Mouse (Mus musculus) embryonic facial prominence, embryonic 14.5 days (tissue): ENCODE measurements around the gene Gpr3. TPM values are rescaled to one million over a fixed set of nuclear protein-coding genes. Genes with fewer than 3 reads are reported as not detected.

Experiments used
- ATAC-seq: fragments of 200-750 bp; cut with Nextera tagmentation; 2 replicates; pipeline ENCODE4 v1.8.0; 2017; ENCODE audit warnings: low read depth, moderate number of reproducible peaks, moderate TSS enrichment
- DNase-seq: peaks from one replicate; pipeline ENCODE4 v3.0.0-alpha.2; 2015; ENCODE audit warnings: low spot score
- H3K27ac ChIP-seq: fragments of 300-500 bp; sonication (generic); replicated peaks from 2 replicates; pipeline ENCODE4 v1.5.1; 2014; ENCODE audit warnings: low read depth, mild to moderate bottlenecking, low read length, moderate library complexity
- H3K27me3 ChIP-seq: fragments of 300-500 bp; sonication (generic); replicated peaks from 2 replicates; pipeline ENCODE4 v1.6.1; 2014; ENCODE audit warnings: low read length; ENCODE audit not compliant: control insufficient read depth, insufficient read depth
- H3K36me3 ChIP-seq: fragments of 300-500 bp; sonication (generic); 2 replicates; pipeline ENCODE4 v1.6.1; 2014; ENCODE audit warnings: low read length, mixed read lengths; ENCODE audit not compliant: control insufficient read depth, insufficient read depth
- H3K4me1 ChIP-seq: fragments of 300-500 bp; sonication (generic); 2 replicates; pipeline ENCODE4 v1.6.1; 2014; ENCODE audit warnings: antibody characterized with exemption, low read length; ENCODE audit not compliant: control insufficient read depth, insufficient read depth
- H3K4me2 ChIP-seq: fragments of 300-500 bp; sonication (generic); 2 replicates; pipeline ENCODE4 v1.6.1; 2014; ENCODE audit warnings: low read depth, mild to moderate bottlenecking, low read length, moderate library complexity, mixed read lengths
- H3K4me3 ChIP-seq: fragments of 300-500 bp; sonication (generic); 2 replicates; pipeline ENCODE4 v1.5.1; 2014; ENCODE audit warnings: low read depth, mild to moderate bottlenecking, low read length
- H3K9ac ChIP-seq: fragments of 300-500 bp; sonication (generic); 2 replicates; pipeline ENCODE4 v1.6.1; 2014; ENCODE audit warnings: low read depth, mild to moderate bottlenecking, low read length, moderate library complexity, mixed read lengths
- H3K9me3 ChIP-seq: fragments of 300-500 bp; sonication (generic); 2 replicates; pipeline ENCODE4 v1.6.1; 2016; ENCODE audit warnings: low read length; ENCODE audit not compliant: control insufficient read depth
- WGBS: fragments of 180-500 bp; shearing (Covaris S2); extraction: QIAGEN DNeasy Blood & Tissue Kit; methylation state at CpG from one replicate; pipeline ENCODE4 v1.1.7; 2014; 5-methylcytosine and 5-hydroxymethylcytosine counted together
- polyA plus RNA-seq: library from polyadenylated mRNA; unstranded; fragments of >200 nt; fragmentation: Nextera tagmentation; extraction: Ambion mirVana; gene quantifications from 2 replicates; pipeline ENCODE4 v1.2.1, GENCODE M21; 2014

The Gpr3 gene
- polyA plus RNA-seq, 1 experiment from 2014 or later = 0.19 TPM

- H3K27ac ChIP-seq = peak overlapping the region; percentile 80
- peak overlapping the region; percentile 37 for H3K9ac ChIP-seq
- no peaks in the 10 kb centered on the region for H3K27me3 ChIP-seq
- H3K4me3 ChIP-seq = no peak overlapping the region
- ATAC-seq (0 out of 2 replicates have a peak, but pooled peaks have one; percentile 0), DNase-seq (peak; percentile 74)
- peaks cover 50% of the 10 kb centered on the region for H3K4me1 ChIP-seq
- 35% methylated on average over 18 of the region's 21 CpGs for WGBS
- peaks cover 19% of the 10 kb centered on the region for H3K36me3 ChIP-seq
- H3K4me2 ChIP-seq = peak overlapping the region; percentile 32
- H3K9me3 ChIP-seq = no peaks in the 10 kb centered on the region
These were observed 12.0 kb downstream of the Gpr3 start for GRCm38 (mm10) chr4:133200343-133200742.

GRCm38 (mm10) chr4:133199743-133200142, 12.6 kb downstream of the Gpr3 start:
- peak overlapping the region; percentile 32 for H3K4me2 ChIP-seq
- H3K27ac ChIP-seq = peak overlapping the region; percentile 80
- peaks cover 50% of the 10 kb centered on the region for H3K4me1 ChIP-seq
- peaks cover 25% of the 10 kb centered on the region for H3K36me3 ChIP-seq
- no peaks in the 10 kb centered on the region for H3K27me3 ChIP-seq
- no peaks in the 10 kb centered on the region for H3K9me3 ChIP-seq
- 50% methylated on average over 6 of the region's 6 CpGs for WGBS
- H3K9ac ChIP-seq = 0 out of 2 replicates have a peak overlapping the region, but pooled peaks have one; percentile 37
- ATAC-seq = no peak
- no peak for DNase-seq
- H3K4me3 ChIP-seq = no peak overlapping the region

GRCm38 (mm10) chr4:133198337-133199180, 13.8 kb downstream of the Gpr3 start:
- peaks cover 50% of the 10 kb centered on the region for H3K4me1 ChIP-seq

DNA sequence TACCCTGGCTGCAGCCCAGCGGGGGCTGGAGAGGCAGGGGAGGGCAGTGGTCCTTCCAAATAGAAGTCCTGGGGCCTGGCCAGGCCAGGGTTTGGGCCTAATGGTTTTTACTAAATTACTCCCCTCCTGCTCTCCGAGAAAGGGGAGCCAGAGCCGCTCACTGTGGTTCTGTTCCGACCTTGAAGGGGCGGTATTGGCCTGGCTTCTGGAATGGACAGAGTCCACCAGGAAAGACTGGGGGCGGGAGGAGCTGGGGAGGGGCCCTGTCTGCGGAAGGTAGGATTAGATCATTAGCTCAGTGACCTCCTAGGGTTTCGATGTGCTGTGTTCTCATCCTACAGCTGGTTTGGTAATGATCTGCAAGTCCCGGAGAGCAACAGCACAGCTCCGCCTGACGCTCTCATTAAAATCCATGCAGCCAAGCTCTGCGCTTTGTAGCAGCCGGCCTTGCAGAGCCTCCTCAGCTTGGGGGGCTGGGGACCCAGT, 14.5 kb downstream of the Gpr3 start:
- 0 out of 2 replicates have a peak overlapping the region, but pooled peaks have one; percentile 0 for H3K9ac ChIP-seq
- no peaks in the 10 kb centered on the region for H3K27me3 ChIP-seq
- DNase-seq (peak; percentile 82), ATAC-seq (peak; percentile 32; the same call in 1 of the 2 replicates)
- H3K4me1 ChIP-seq = peaks cover 50% of the 10 kb centered on the region
- H3K4me3 ChIP-seq = no peak overlapping the region
- peak overlapping the region; percentile 77 for H3K27ac ChIP-seq
- WGBS = 19% methylated on average over 13 of the region's 13 CpGs
- peaks cover 44% of the 10 kb centered on the region for H3K36me3 ChIP-seq
- no peaks in the 10 kb centered on the region for H3K9me3 ChIP-seq
- no peak overlapping the region for H3K4me2 ChIP-seq

More at GRCm38 (mm10) chr4:133198337-133199180, 13.8 kb downstream of the Gpr3 start:
- no peak overlapping the region for H3K4me3 ChIP-seq
- H3K9me3 ChIP-seq = no peaks in the 10 kb centered on the region
- 27% methylated on average over 18 of the region's 19 CpGs for WGBS
- H3K36me3 ChIP-seq = peaks cover 37% of the 10 kb centered on the region
- H3K27me3 ChIP-seq = no peaks in the 10 kb centered on the region
- H3K27ac ChIP-seq = peak overlapping the region; percentile 77
- ATAC-seq (no peak), DNase-seq (peak; percentile 64)
- H3K4me2 ChIP-seq = no peak overlapping the region
- no peak overlapping the region for H3K9ac ChIP-seq

DNA sequence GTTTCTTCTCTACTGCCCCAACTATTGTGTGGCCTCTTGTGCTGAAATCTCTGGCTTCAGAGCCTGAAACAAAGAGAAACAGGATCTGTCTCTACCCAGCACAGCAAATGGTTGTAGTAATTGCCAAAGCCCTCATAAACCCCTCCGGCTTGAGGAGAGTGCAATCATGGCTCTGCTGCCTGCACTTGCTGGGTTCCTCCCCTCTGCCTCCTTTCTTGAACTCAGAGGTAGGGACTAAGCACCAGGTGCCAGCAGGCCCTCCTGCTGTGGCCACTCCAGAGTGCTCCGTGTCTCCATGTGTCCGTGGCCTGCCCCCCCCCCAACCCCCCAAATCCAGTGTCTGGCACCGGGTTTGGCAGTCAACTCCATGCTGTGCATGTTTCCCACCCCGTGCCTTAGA, 15.0 kb downstream of the Gpr3 start:
- Histone ChIP-seq H3K9me3 (no peaks in the 10 kb centered on the region), H3K4me3 (no peak overlapping the region), H3K27ac (peak overlapping the region; percentile 77), H3K4me2 (no peak overlapping the region), H3K9ac (0 out of 2 replicates have a peak overlapping the region, but pooled peaks have one; percentile 0), H3K36me3 (peaks cover 49% of the 10 kb centered on the region), H3K4me1 (peaks cover 50% of the 10 kb centered on the region), H3K27me3 (no peaks in the 10 kb centered on the region)
- peak; percentile 67 for DNase-seq
- ATAC-seq = peak; percentile 5; the same call in 1 of the 2 replicates
- 25% methylated on average over 5 of the region's 5 CpGs for WGBS

DNA sequence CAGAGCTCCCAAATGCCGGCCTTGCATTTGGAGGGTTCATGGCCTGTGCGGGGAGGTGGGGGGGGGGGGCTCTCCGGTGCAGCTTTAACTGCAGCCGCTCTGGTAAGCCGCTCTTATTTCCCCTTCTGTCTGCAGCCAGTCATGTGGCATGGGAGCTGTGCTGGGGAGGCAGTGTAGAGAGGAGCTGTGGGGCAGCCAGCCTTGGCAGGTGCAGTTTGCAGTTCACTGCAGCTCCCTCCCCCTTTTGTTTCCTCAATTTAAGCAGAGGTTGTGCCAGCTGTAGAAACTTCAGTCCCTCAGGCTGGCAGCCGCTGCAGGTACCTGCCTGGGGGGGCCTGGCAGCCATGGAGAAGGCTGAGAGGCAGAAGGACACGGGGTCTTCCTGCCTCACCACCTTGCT, 15.5 kb downstream of the Gpr3 start:
- Histone ChIP-seq H3K27ac (peak overlapping the region; percentile 77), H3K4me2 (no peak overlapping the region), H3K9me3 (no peaks in the 10 kb centered on the region), H3K9ac (no peak overlapping the region), H3K27me3 (no peaks in the 10 kb centered on the region), H3K4me1 (peaks cover 50% of the 10 kb centered on the region), H3K4me3 (no peak overlapping the region), H3K36me3 (peaks cover 54% of the 10 kb centered on the region)
- ATAC-seq (0 out of 2 replicates have a peak, but pooled peaks have one; percentile 28), DNase-seq (peak; percentile 63)
- WGBS = 25% methylated on average over 6 of the region's 7 CpGs

GRCm38 (mm10) chr4:133196136-133196535, 16.2 kb downstream of the Gpr3 start:
- Histone ChIP-seq H3K9ac (no peak overlapping the region), H3K36me3 (peaks cover 61% of the 10 kb centered on the region), H3K4me3 (no peak overlapping the region), H3K4me1 (peaks cover 46% of the 10 kb centered on the region), H3K27ac (0 out of 2 replicates have a peak overlapping the region, but pooled peaks have one; percentile 77), H3K27me3 (no peaks in the 10 kb centered on the region), H3K9me3 (no peaks in the 10 kb centered on the region), H3K4me2 (no peak overlapping the region)
- DNase-seq (no peak), ATAC-seq (no peak)
- 93% methylated on average over 2 of the region's 2 CpGs for WGBS

- peaks cover 72% of the 10 kb centered on the region for H3K36me3 ChIP-seq
- DNase-seq = no peak
These were observed 17.3 kb downstream of the Gpr3 start for GRCm38 (mm10) chr4:133195014-133195413.

More at GRCm38 (mm10) chr4:133195014-133195413, 17.3 kb downstream of the Gpr3 start:
- Histone ChIP-seq H3K9me3 (no peaks in the 10 kb centered on the region), H3K4me3 (no peak overlapping the region), H3K4me1 (peaks cover 36% of the 10 kb centered on the region), H3K4me2 (no peak overlapping the region), H3K9ac (no peak overlapping the region), H3K27me3 (no peaks in the 10 kb centered on the region), H3K27ac (no peak overlapping the region)
- 60% methylated on average over 4 of the region's 4 CpGs for WGBS
- no peak for ATAC-seq
